Mouse (Mus musculus): Measurements from ENCODE around the gene Hcar2. TPM values are rescaled to one million over a fixed set of nuclear protein-coding genes. Genes with fewer than 3 reads are reported as not detected.

Gene Hcar2
- total RNA-seq, 2 experiments from 2014 or later, result 5.7 TPM; not detected in 1

Other genes with a start within 250 kb of the Hcar2 start
- gene Clip1, start 180.9 kb downstream of the Hcar2 start, total RNA-seq (2015; ENCODE audit: low replicate concordance), result 19.5 and 28.1 TPM in 2 replicates
- gene Clip1, start 180.9 kb downstream of the Hcar2 start, total RNA-seq (2017; ENCODE audit: low replicate concordance), result 15.1 and 21.3 TPM in 2 replicates
- gene Zcchc8, start 144.4 kb downstream of the Hcar2 start, total RNA-seq (2015; ENCODE audit: low replicate concordance), result 68.8 and 69.6 TPM in 2 replicates
- gene Zcchc8, start 144.4 kb downstream of the Hcar2 start, total RNA-seq (2017; ENCODE audit: low replicate concordance), result 120 and 155 TPM in 2 replicates
- 112 and 156 TPM in 2 replicates for gene Rsrc2, start 116.1 kb downstream of the Hcar2 start, total RNA-seq (2015; ENCODE audit: low replicate concordance)
- gene Rsrc2, start 116.1 kb downstream of the Hcar2 start, total RNA-seq (2017; ENCODE audit: low replicate concordance), result 185 and 272 TPM in 2 replicates
- gene Kntc1, start 115.8 kb downstream of the Hcar2 start, total RNA-seq (2015; ENCODE audit: low replicate concordance), result 152 and 208 TPM in 2 replicates
- 122 and 174 TPM in 2 replicates for gene Kntc1, start 115.8 kb downstream of the Hcar2 start, total RNA-seq (2017; ENCODE audit: low replicate concordance)
- gene Hcar1, start 14.5 kb upstream of the Hcar2 start, total RNA-seq (2015; ENCODE audit: low replicate concordance), result not detected in 2 replicates
- not detected in 2 replicates for gene Hcar1, start 14.5 kb upstream of the Hcar2 start, total RNA-seq (2017; ENCODE audit: low replicate concordance)
- gene Denr, start 41.7 kb upstream of the Hcar2 start, total RNA-seq (2015; ENCODE audit: low replicate concordance), result 10.1 and 18.0 TPM in 2 replicates
- gene Denr, start 41.7 kb upstream of the Hcar2 start, total RNA-seq (2017; ENCODE audit: low replicate concordance), result 6.7 and 15.7 TPM in 2 replicates
- not detected in 2 replicates for gene Gm43518, start 61.9 kb upstream of the Hcar2 start, total RNA-seq (2015; ENCODE audit: low replicate concordance)
- not detected in 2 replicates for gene Gm43518, start 61.9 kb upstream of the Hcar2 start, total RNA-seq (2017; ENCODE audit: low replicate concordance)
- gene Ccdc62, start 65.2 kb upstream of the Hcar2 start, total RNA-seq (2015; ENCODE audit: low replicate concordance), result 2.2 and 15.9 TPM in 2 replicates
- 0.39 TPM in 1 of 2 replicates, not detected in the other for gene Ccdc62, start 65.2 kb upstream of the Hcar2 start, total RNA-seq (2017; ENCODE audit: low replicate concordance)
- gene Hip1r, start 108.1 kb upstream of the Hcar2 start, total RNA-seq (2015; ENCODE audit: low replicate concordance), result 0.84 and 2.2 TPM in 2 replicates
- 8.2 and 18.2 TPM in 2 replicates for gene Hip1r, start 108.1 kb upstream of the Hcar2 start, total RNA-seq (2017; ENCODE audit: low replicate concordance)
- gene Vps37b, start 166.8 kb upstream of the Hcar2 start, total RNA-seq (2015; ENCODE audit: low replicate concordance), result 15.5 TPM in 2 replicates
- 7.3 and 9.6 TPM in 2 replicates for gene Vps37b, start 166.8 kb upstream of the Hcar2 start, total RNA-seq (2017; ENCODE audit: low replicate concordance)
- gene Abcb9, start 230.3 kb upstream of the Hcar2 start, total RNA-seq (2015; ENCODE audit: low replicate concordance), result 22.3 and 24.7 TPM in 2 replicates
- 23.8 and 25.2 TPM in 2 replicates for gene Abcb9, start 230.3 kb upstream of the Hcar2 start, total RNA-seq (2017; ENCODE audit: low replicate concordance)
- 2.5 TPM in 1 of 2 replicates, not detected in the other for gene Ogfod2, start 246.8 kb upstream of the Hcar2 start, total RNA-seq (2015; ENCODE audit: low replicate concordance)
- 3.5 and 15.1 TPM in 2 replicates for gene Ogfod2, start 246.8 kb upstream of the Hcar2 start, total RNA-seq (2017; ENCODE audit: low replicate concordance)